Mouse (Mus musculus) midbrain, embryonic 14.5 days (tissue): ENCODE data around the gene Cbx7. TPM values are rescaled to one million over a fixed set of nuclear protein-coding genes. Genes with fewer than 3 reads are reported as not detected.
"Not testable (repeated sequence)": the region's sequence is repeated elsewhere in the genome, so short reads cannot be mapped to it uniquely, and the experiment has no call there.

Experiments used
- ATAC-seq: fragments of 200-750 bp; cut with Nextera tagmentation; 2 replicates; pipeline ENCODE4 v1.8.0; 2017; ENCODE audit warnings: moderate number of reproducible peaks, moderate library complexity; ENCODE audit not compliant: low FRiP score, low TSS enrichment
- DNase-seq: peaks from one replicate; pipeline ENCODE4 v3.0.0-alpha.2; 2015
- H3K27ac ChIP-seq: fragments of 300-500 bp; sonication (generic); replicated peaks from 2 replicates; pipeline ENCODE4 v1.5.1; 2014; ENCODE audit warnings: mild to moderate bottlenecking, low read depth, low read length, moderate library complexity
- H3K27me3 ChIP-seq: fragments of 300-500 bp; sonication (generic); 2 replicates; pipeline ENCODE4 v1.6.1; 2014; ENCODE audit warnings: low read length, control low read depth, mixed read lengths; ENCODE audit not compliant: control insufficient read depth, insufficient read depth
- H3K36me3 ChIP-seq: fragments of 300-500 bp; sonication (generic); 2 replicates; pipeline ENCODE4 v1.6.1; 2014; ENCODE audit warnings: low read length, control low read depth; ENCODE audit not compliant: control insufficient read depth, insufficient read depth
- H3K4me1 ChIP-seq: fragments of 300-500 bp; sonication (generic); 2 replicates; pipeline ENCODE4 v1.6.1; 2014; ENCODE audit warnings: mild to moderate bottlenecking, antibody characterized with exemption, low read length, control low read depth; ENCODE audit not compliant: control insufficient read depth, insufficient read depth
- H3K4me2 ChIP-seq: fragments of 300-500 bp; sonication (generic); 2 replicates; pipeline ENCODE4 v1.6.1; 2014; ENCODE audit warnings: mild to moderate bottlenecking, low read length, moderate library complexity
- H3K4me3 ChIP-seq: fragments of 300-500 bp; sonication (generic); replicated peaks from 2 replicates; pipeline ENCODE4 v1.5.1; 2014; ENCODE audit warnings: low read depth, low read length
- H3K9ac ChIP-seq: fragments of 300-500 bp; sonication (generic); replicated peaks from 2 replicates; pipeline ENCODE4 v1.6.1; 2014; ENCODE audit warnings: mild to moderate bottlenecking, low read length, moderate library complexity
- H3K9me3 ChIP-seq: fragments of 300-500 bp; sonication (generic); 2 replicates; pipeline ENCODE4 v1.6.1; 2016; ENCODE audit warnings: low read length, control low read depth, mixed read lengths; ENCODE audit not compliant: control insufficient read depth
- WGBS: fragments of 180-500 bp; shearing (Covaris S2); extraction: QIAGEN DNeasy Blood & Tissue Kit; methylation state at CpG from one replicate; pipeline ENCODE4 v1.1.7; 2014; 5-methylcytosine and 5-hydroxymethylcytosine counted together
- polyA plus RNA-seq: library from polyadenylated mRNA; unstranded; fragments of >200 nt; fragmentation: Nextera tagmentation; extraction: Ambion mirVana; gene quantifications from 2 replicates; pipeline ENCODE4 v1.2.1, GENCODE M21; 2014

The Cbx7 gene
- polyA plus RNA-seq, 1 experiment from 2014 or later, result 4.4 TPM

DNA sequence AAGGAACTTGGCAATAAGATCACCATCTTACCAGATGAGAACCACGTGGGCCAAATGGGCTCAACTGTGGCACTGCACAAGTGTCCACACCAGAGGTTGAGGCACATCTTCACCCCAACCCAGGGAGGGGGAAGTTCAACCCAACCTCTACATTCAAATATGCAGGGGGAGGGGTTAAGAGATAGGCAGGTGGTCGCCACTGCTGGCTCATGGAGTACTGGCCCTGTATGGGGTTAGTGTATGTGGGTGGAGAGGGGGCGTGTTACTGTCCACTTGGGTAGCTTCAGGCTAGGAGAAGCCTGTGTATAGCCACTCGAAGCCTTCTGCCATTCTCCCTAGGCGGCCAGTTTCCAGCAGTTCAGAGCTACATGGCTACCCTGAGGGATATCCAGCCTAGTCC is 54.8 kb downstream of the Cbx7 start:
- 75% methylated on average over 5 of the region's 5 CpGs for WGBS
- DNase-seq, result no peak
- no peak overlapping the region for H3K4me2 ChIP-seq
- H3K36me3 ChIP-seq, result peaks cover 7% of the 10 kb centered on the region; the same call in 1 of the 2 replicates
- no peaks in the 10 kb centered on the region for H3K4me1 ChIP-seq
- H3K4me3 ChIP-seq, result no peak overlapping the region
- H3K27ac ChIP-seq, result no peak overlapping the region
- no peaks in the 10 kb centered on the region for H3K27me3 ChIP-seq
- no peak for ATAC-seq
- no peak overlapping the region for H3K9ac ChIP-seq
- H3K9me3 ChIP-seq, result no peaks in the 10 kb centered on the region

- Histone ChIP-seq H3K9me3 (no peaks in the 10 kb centered on the region), H3K36me3 (no peaks in the 10 kb centered on the region), H3K27me3 (no peaks in the 10 kb centered on the region), H3K4me2 (no peak overlapping the region), H3K4me1 (no peaks in the 10 kb centered on the region), H3K9ac (no peak overlapping the region), H3K27ac (no peak overlapping the region), H3K4me3 (no peak overlapping the region)
- WGBS, result 82% methylated on average over 3 of the region's 3 CpGs
- DNase-seq, result peak; percentile 55
- ATAC-seq, result no peak
Observed at GRCm38 (mm10) chr15:79914357-79914756, 56.6 kb downstream of the Cbx7 start.

DNA sequence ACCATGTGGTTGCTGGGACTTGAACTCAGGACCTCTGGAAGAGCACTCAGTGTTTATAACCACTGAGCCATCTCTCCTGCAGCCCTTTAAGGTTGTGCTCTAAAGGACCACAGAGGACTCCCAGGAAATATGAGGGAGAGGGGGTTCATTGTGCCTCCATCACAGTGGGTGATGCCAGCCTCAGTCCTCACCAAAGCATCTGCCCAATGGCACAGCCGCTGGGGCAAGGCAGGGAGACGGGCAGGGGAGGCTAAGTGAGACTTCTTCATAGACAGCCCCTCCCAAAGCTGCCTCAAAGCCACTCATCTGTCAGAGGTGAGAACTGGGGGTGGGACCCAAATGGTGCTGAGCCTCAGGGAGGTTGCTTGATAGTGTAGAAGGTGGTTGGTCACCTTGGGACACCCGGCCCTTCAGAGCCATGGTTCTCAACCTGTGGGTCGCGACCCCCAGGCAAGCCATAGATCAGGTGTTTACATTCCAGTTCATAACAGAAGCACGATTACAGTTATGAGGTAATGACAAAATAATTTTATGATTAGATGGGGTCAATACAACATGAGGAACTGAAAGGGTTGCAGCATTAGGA is 57.1 kb downstream of the Cbx7 start:
- H3K9me3 ChIP-seq, result no peaks in the 10 kb centered on the region
- no peaks in the 10 kb centered on the region for H3K27me3 ChIP-seq
- no peak for ATAC-seq
- WGBS, result 87% methylated on average over 6 of the region's 6 CpGs
- H3K4me2 ChIP-seq, result no peak overlapping the region
- H3K36me3 ChIP-seq, result no peaks in the 10 kb centered on the region
- no peak for DNase-seq
- H3K4me1 ChIP-seq, result no peaks in the 10 kb centered on the region
- no peak overlapping the region for H3K27ac ChIP-seq
- no peak overlapping the region for H3K9ac ChIP-seq
- no peak overlapping the region for H3K4me3 ChIP-seq

GRCm38 (mm10) chr15:79911339-79911738 is 59.6 kb downstream of the Cbx7 start:
- no peaks in the 10 kb centered on the region for H3K4me1 ChIP-seq
- no peak overlapping the region for H3K9ac ChIP-seq
- H3K9me3 ChIP-seq, result no peaks in the 10 kb centered on the region
- WGBS, result 84% methylated on average over 8 of the region's 8 CpGs
- DNase-seq (no peak), ATAC-seq (no peak)
- H3K4me2 ChIP-seq, result no peak overlapping the region
- no peak overlapping the region for H3K27ac ChIP-seq
- H3K36me3 ChIP-seq, result no peaks in the 10 kb centered on the region
- no peaks in the 10 kb centered on the region for H3K27me3 ChIP-seq
- no peak overlapping the region for H3K4me3 ChIP-seq

GRCm38 (mm10) chr15:79910812-79911211 is 60.1 kb downstream of the Cbx7 start:
- not testable (repeated sequence) for ATAC-seq, DNase-seq, H3K27ac ChIP-seq, H3K36me3 ChIP-seq, H3K4me3 ChIP-seq, H3K9me3 ChIP-seq, H3K4me2 ChIP-seq, H3K4me1 ChIP-seq, H3K27me3 ChIP-seq, H3K9ac ChIP-seq
- WGBS, result 71% methylated on average over 1 of the region's 1 CpGs

DNA sequence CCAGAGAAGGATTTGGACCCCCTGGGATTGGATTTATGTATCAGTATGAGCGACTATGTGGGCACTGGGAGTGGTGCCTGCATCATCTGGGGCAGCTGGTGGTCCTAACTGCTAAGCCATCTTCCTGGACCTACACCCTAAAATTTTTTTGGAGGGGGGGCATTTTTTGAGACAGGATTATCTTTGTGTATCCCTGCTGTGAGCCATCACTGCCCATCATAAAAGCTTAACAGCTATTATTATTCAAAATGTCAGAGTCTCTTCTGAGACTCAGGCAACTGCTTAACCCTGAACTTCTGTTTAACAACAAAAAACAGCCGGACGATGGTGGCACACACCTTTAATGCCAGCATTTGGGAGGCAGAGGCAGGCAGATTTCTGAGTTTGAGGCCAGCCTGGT is 61.9 kb downstream of the Cbx7 start:
- not testable (repeated sequence) for H3K4me2 ChIP-seq, H3K4me3 ChIP-seq, H3K4me1 ChIP-seq, H3K9me3 ChIP-seq, ATAC-seq, H3K36me3 ChIP-seq, H3K27me3 ChIP-seq, DNase-seq, H3K27ac ChIP-seq, H3K9ac ChIP-seq
- WGBS, result 91% methylated on average over 3 of the region's 3 CpGs

- Histone ChIP-seq H3K36me3 (no peaks in the 10 kb centered on the region), H3K27ac (no peak overlapping the region), H3K4me2 (no peak overlapping the region), H3K9ac (no peak overlapping the region), H3K4me1 (no peaks in the 10 kb centered on the region), H3K9me3 (no peaks in the 10 kb centered on the region), H3K4me3 (no peak overlapping the region), H3K27me3 (no peaks in the 10 kb centered on the region)
- ATAC-seq (no peak), DNase-seq (no peak)
- WGBS, result 50% methylated on average over 14 of the region's 14 CpGs
Observed at GRCm38 (mm10) chr15:79906855-79907254, 64.1 kb downstream of the Cbx7 start.

DNA sequence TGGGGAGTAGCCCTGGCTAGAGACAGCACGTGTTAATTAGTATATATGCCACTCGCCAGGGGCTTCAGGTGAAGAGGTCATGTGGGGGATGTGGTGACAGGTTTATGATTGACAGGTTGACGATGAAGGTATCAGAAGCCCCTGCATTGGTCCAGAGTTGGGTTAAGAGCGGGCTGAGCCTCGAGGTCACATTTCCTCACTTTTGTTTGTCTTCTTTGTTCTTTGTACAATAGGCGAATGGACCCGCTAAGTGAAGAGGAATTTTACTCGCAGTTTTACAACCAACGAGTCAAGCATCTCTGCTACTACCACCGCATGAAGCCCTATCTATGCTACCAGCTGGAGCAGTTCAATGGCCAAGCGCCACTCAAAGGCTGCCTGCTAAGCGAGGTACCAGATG is 65.7 kb downstream of the Cbx7 start:
- H3K9ac ChIP-seq, result no peak overlapping the region
- no peak overlapping the region for H3K4me2 ChIP-seq
- H3K27me3 ChIP-seq, result no peaks in the 10 kb centered on the region
- no peak overlapping the region for H3K27ac ChIP-seq
- DNase-seq, result no peak
- H3K9me3 ChIP-seq, result no peaks in the 10 kb centered on the region
- no peak for ATAC-seq
- H3K36me3 ChIP-seq, result no peaks in the 10 kb centered on the region
- no peaks in the 10 kb centered on the region for H3K4me1 ChIP-seq
- H3K4me3 ChIP-seq, result no peak overlapping the region
- WGBS, result 64% methylated on average over 12 of the region's 12 CpGs

GRCm38 (mm10) chr15:79904678-79905077 is 66.2 kb downstream of the Cbx7 start:
- H3K27ac ChIP-seq, H3K4me1 ChIP-seq, H3K9ac ChIP-seq, H3K4me2 ChIP-seq, H3K9me3 ChIP-seq, H3K4me3 ChIP-seq, H3K27me3 ChIP-seq, ATAC-seq, DNase-seq, H3K36me3 ChIP-seq: not testable (repeated sequence)
- WGBS, result 80% methylated on average over 11 of the region's 11 CpGs
